Mouse (Mus musculus): ENCODE measurements around the gene Olfr329-ps. TPM values are rescaled to one million over a fixed set of nuclear protein-coding genes. Genes with fewer than 3 reads are reported as not detected.

The Olfr329-ps gene
- polyA plus RNA-seq (2017; shearing (Covaris generic)) = not detected

DNA sequence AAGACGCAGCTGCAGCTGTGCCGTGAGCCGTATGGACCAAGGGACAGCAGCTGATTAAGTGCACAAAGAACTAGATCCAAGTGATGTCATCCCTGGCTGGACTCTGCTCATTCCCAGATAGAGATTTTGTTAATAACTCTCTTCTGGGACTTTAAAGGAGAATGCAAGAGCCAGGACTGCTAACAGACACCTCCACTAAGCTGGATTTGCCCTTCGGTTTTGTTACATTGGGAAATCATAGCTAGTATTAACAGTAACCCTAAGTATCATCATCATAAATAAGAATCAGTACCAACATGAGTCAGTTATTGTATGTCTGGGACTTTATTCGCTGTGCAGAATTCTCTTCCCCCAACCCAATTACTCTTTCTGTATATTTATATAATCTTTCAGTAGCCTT, at the start of gene Olfr329-ps:
TSS of gene Olfr329-ps (minus strand) at position 101 of the 400 bp plus-strand sequence.

DNA sequence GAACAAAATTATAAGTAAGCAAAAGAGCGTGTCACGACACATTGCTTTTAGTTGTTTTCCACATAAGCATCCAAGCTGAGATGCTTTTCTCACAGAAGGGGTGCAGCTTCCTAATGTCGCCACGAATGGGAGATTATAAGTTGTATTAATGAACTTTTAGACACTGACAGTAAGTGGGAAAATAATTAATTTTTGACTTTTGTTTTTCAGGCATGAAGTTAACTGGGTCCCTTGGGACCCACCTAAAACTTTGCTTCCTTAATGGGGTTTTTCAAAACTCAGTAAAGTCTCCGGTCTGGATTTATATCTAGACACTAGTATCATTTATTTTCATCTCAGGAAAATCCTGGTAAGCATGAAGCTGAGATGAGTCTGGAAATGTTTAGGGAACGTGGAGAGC, 48.6 kb upstream of the Olfr329-ps start, which contains the start of gene Olfr324:
TSS of gene Olfr324 (plus strand) at position 301 of the 400 bp plus-strand sequence.

DNA sequence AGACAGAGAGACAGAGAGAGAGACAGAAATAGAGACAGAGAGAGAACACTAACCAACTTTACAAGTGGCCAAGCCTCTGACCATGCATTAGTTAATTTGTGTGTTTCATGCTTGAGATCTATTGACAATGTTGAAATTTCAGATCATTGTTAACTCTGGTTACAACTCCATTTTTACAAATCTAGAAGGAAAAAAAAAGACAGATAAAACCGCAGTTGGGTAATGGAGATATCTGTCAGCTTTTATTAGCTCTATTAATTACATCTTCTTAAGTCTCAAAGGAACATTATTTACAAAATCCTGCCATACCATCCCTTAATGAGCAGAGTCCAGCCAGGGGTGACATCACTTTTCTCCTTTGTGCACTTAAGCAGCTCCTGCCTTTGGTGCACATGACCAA, 31.2 kb upstream of the Olfr329-ps start, which contains the start of gene Olfr325:
TSS of gene Olfr325 (plus strand) at position 301 of the 400 bp plus-strand sequence.

DNA sequence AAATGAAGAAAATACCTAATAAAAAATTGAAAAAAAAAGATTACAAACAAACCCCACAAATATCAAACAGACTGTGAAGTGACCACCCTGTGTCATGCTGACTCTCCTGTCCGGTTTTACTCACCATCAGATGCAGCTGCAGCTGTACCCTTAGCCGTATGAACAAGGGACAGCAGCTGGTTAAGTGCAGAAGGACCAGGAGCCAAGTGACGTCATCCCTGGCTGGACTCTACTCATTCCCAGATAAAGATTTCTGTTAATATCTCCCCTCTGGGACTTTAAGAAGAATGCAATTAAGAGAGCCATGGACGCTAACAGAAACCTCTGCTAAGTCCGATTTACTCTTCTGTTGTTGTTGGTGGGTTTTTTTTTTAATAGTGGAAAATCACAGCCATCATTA, 24.2 kb upstream of the Olfr329-ps start, which contains the start of gene Olfr224:
TSS of gene Olfr224 (minus strand) at position 149 of the 400 bp plus-strand sequence.

DNA sequence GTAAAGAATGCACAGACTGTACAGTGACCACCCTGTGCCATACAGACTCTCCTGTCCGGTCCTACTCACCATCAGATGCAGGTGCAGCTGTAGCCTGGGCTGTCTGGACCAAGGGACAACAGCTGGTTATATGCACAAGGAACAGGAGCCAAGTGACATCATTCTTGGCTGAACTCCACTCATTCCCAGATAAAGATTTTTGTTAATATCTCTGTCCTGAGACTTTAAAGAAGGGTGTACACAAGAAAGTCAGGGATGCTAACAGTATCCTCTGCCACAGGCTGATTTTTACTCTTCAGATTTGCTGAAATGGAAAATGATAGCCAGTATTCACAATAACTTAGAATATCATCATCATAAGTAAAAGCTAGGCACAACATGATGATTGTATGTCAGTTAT, 9.3 kb upstream of the Olfr329-ps start, which contains the start of gene Olfr328:
TSS of gene Olfr328 (minus strand) at position 101 of the 400 bp plus-strand sequence.

DNA sequence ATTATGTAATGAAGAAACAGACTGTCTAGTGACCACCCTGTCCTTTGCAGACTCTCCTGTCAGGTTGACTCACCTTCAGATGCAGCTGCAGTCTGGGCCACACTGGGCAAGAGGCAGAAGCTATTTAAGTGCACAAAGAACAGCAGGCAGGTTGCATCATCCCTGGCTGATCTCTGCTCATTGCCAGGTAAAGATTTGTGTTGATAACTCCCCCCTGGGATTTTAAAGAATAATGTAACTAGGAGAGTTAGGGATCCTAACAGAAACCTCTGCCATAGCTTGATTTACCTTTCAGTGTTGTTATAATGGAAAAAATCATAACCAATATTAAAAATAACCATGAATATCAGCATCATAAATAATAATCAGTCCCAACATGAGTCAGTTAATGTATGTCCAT, 11.5 kb downstream of the Olfr329-ps start, which contains the start of gene Olfr330:
TSS of gene Olfr330 (minus strand) at position 101 of the 400 bp plus-strand sequence.

DNA sequence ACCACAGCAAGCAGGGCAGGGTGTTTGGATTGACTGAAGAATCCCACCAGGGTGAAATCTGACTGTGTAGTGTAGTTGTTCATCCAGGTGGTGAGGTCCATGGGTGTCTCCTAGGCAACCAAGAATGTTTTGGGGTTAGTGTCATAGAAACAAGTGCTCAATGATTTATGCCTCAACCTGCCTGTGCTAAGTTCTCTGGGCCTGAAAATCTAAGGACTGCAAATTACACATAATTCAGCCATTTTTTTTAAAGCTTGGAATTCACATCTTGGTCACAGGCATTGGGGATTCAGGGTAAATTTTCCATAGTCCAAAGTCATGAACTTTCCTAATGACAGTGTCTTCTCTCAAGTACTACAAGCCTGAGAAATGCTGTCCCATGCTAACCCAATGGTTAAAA, 43.8 kb downstream of the Olfr329-ps start, which contains the start of gene Olfr331:
TSS of gene Olfr331 (minus strand) at position 101 of the 400 bp plus-strand sequence.

DNA sequence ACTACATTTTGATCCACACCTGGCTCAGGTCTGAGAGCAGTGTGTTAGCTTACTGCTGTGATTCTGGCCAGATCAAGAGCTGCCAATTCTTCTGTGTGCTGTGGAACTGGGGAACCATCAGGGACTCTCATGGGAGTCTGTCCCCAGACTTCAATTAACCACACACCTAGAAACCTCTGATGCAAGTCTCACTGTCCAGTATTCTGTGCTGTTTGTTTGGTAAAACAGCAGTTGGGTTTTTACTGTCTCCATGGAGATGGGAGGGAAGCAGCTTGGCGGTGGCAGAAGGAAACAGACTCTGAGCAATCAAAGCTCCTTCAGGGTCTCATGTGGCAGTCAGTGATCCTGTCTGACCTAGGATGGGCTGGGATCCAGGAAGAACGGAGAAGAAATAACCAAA, 53.8 kb downstream of the Olfr329-ps start, which contains the start of gene Olfr332:
TSS of gene Olfr332 (minus strand) at position 101 of the 400 bp plus-strand sequence.

Other genes with a start within 250 kb of the Olfr329-ps start
- gene Zfp692, start 239.4 kb downstream of the Olfr329-ps start, polyA plus RNA-seq (2017; shearing (Covaris generic)) = 28.5 TPM
- gene Zfp672, start 216.1 kb downstream of the Olfr329-ps start, polyA plus RNA-seq (2017; shearing (Covaris generic)) = 48.2 TPM
- gene Sh3bp5l, start 215.7 kb downstream of the Olfr329-ps start, polyA plus RNA-seq (2017; shearing (Covaris generic)) = 30.7 TPM
- gene Lypd8, start 167.4 kb downstream of the Olfr329-ps start, polyA plus RNA-seq (2017; shearing (Covaris generic)) = not detected
- not detected for gene 1810065E05Rik, start 125.3 kb downstream of the Olfr329-ps start, polyA plus RNA-seq (2017; shearing (Covaris generic))
- not detected for gene Gm12253, start 113.9 kb downstream of the Olfr329-ps start, polyA plus RNA-seq (2017; shearing (Covaris generic))
- not detected for gene Lypd9, start 93.5 kb downstream of the Olfr329-ps start, polyA plus RNA-seq (2017; shearing (Covaris generic))
- not detected for gene Olfr30, start 84.2 kb downstream of the Olfr329-ps start, polyA plus RNA-seq (2017; shearing (Covaris generic))
- not detected for gene Olfr332, start 53.9 kb downstream of the Olfr329-ps start, polyA plus RNA-seq (2017; shearing (Covaris generic))
- not detected for gene Olfr331, start 43.9 kb downstream of the Olfr329-ps start, polyA plus RNA-seq (2017; shearing (Covaris generic))
- gene Olfr330, start 11.6 kb downstream of the Olfr329-ps start, polyA plus RNA-seq (2017; shearing (Covaris generic)) = not detected
- gene Olfr328, start 9.2 kb upstream of the Olfr329-ps start, polyA plus RNA-seq (2017; shearing (Covaris generic)) = not detected
- gene Olfr224, start 24.1 kb upstream of the Olfr329-ps start, polyA plus RNA-seq (2017; shearing (Covaris generic)) = 0.26 TPM
- not detected for gene Olfr325, start 31.3 kb upstream of the Olfr329-ps start, polyA plus RNA-seq (2017; shearing (Covaris generic))
- not detected for gene Olfr324, start 48.7 kb upstream of the Olfr329-ps start, polyA plus RNA-seq (2017; shearing (Covaris generic))
- not detected for gene 2210407C18Rik, start 69.7 kb upstream of the Olfr329-ps start, polyA plus RNA-seq (2017; shearing (Covaris generic))
- gene Olfr323, start 84.1 kb upstream of the Olfr329-ps start, polyA plus RNA-seq (2017; shearing (Covaris generic)) = not detected
- gene Trim58, start 94.0 kb upstream of the Olfr329-ps start, polyA plus RNA-seq (2017; shearing (Covaris generic)) = not detected
- gene Olfr322, start 112.4 kb upstream of the Olfr329-ps start, polyA plus RNA-seq (2017; shearing (Covaris generic)) = not detected
- not detected for gene Olfr320, start 134.7 kb upstream of the Olfr329-ps start, polyA plus RNA-seq (2017; shearing (Covaris generic))
- gene Olfr319, start 152.7 kb upstream of the Olfr329-ps start, polyA plus RNA-seq (2017; shearing (Covaris generic)) = not detected
- not detected for gene Olfr318, start 177.6 kb upstream of the Olfr329-ps start, polyA plus RNA-seq (2017; shearing (Covaris generic))
- gene Olfr317, start 192.8 kb upstream of the Olfr329-ps start, polyA plus RNA-seq (2017; shearing (Covaris generic)) = not detected
- gene Olfr316, start 206.3 kb upstream of the Olfr329-ps start, polyA plus RNA-seq (2017; shearing (Covaris generic)) = not detected
- gene Olfr315, start 226.8 kb upstream of the Olfr329-ps start, polyA plus RNA-seq (2017; shearing (Covaris generic)) = not detected
- not detected for gene Olfr314, start 236.5 kb upstream of the Olfr329-ps start, polyA plus RNA-seq (2017; shearing (Covaris generic))

All from inflammation-experienced regulatory T-cells, adult 16 weeks (primary cell).